Mouse (Mus musculus) liver, postnatal 0 days (tissue): ENCODE results near the gene Chn1. TPM values are rescaled to one million over a fixed set of nuclear protein-coding genes. Genes with fewer than 3 reads are reported as not detected.

Experiments used
- ATAC-seq: fragments of 200-750 bp; cut with Nextera tagmentation; 2 replicates; pipeline ENCODE4 v1.8.0; 2017; ENCODE audit warnings: mild to moderate bottlenecking, moderate library complexity
- DNase-seq: peaks from one replicate; pipeline ENCODE4 v3.0.0-alpha.2; 2016
- H3K27ac ChIP-seq: fragments of 300-500 bp; sonication (generic); 2 replicates; pipeline ENCODE4 v1.5.1; 2014; ENCODE audit warnings: antibody characterized with exemption, moderate library complexity, mild to moderate bottlenecking, low read depth
- H3K27me3 ChIP-seq: fragments of 300-500 bp; sonication (generic); 2 replicates; pipeline ENCODE4 v1.6.1; 2014; ENCODE audit warnings: low read length, control low read depth, mixed read lengths; ENCODE audit not compliant: insufficient read depth
- H3K36me3 ChIP-seq: fragments of 300-500 bp; sonication (generic); replicated peaks from 2 replicates; pipeline ENCODE4 v1.6.1; 2014; ENCODE audit warnings: mild to moderate bottlenecking, control low read depth, low read length, moderate library complexity, mixed read lengths; ENCODE audit not compliant: insufficient read depth
- H3K4me1 ChIP-seq: fragments of 300-500 bp; sonication (generic); 2 replicates; pipeline ENCODE4 v1.6.1; 2014; ENCODE audit warnings: antibody characterized with exemption, mild to moderate bottlenecking, control low read depth; ENCODE audit not compliant: insufficient read depth
- H3K4me2 ChIP-seq: fragments of 300-500 bp; sonication (generic); 2 replicates; pipeline ENCODE4 v1.6.1; 2014; ENCODE audit warnings: low read depth, mild to moderate bottlenecking, low read length, moderate library complexity, mixed read lengths
- H3K4me3 ChIP-seq: fragments of 300-500 bp; sonication (generic); 2 replicates; pipeline ENCODE4 v1.5.1; 2014; ENCODE audit warnings: low read depth, low read length
- H3K9ac ChIP-seq: fragments of 300-500 bp; sonication (generic); replicated peaks from 2 replicates; pipeline ENCODE4 v1.6.1; 2014; ENCODE audit warnings: mild to moderate bottlenecking, moderate library complexity
- H3K9me3 ChIP-seq: fragments of 300-500 bp; sonication (generic); 2 replicates; pipeline ENCODE4 v1.6.1; 2016; ENCODE audit warnings: mild to moderate bottlenecking, control low read depth, low read length, mixed read lengths
- CTCF ChIP-seq: sonication (generic); IDR thresholded peaks from 2 replicates; pipeline ENCODE4 v1.5.1; 2016; ENCODE audit warnings: antibody characterized with exemption, low read depth
- EP300 ChIP-seq: IDR thresholded peaks from 2 replicates; pipeline ENCODE4 v1.6.1; 2016; ENCODE audit warnings: antibody characterized with exemption, low read depth, mild to moderate bottlenecking
- WGBS: fragments of 180-500 bp; shearing (Covaris S2); extraction: QIAGEN DNeasy Blood & Tissue Kit; methylation state at CpG from one replicate; pipeline ENCODE4 v1.1.7; 2014; ENCODE audit not compliant: insufficient replicate concordance; 5-methylcytosine and 5-hydroxymethylcytosine counted together
- polyA plus RNA-seq: library from polyadenylated mRNA; unstranded; fragments of >200 nt; fragmentation: Nextera tagmentation; extraction: Ambion mirVana; gene quantifications from 2 replicates; pipeline ENCODE4 v1.2.1, GENCODE M21; 2015

Gene Chn1
- polyA plus RNA-seq, 1 experiment from 2014 or later = 0.26 TPM

GRCm38 (mm10) chr2:73657151-73657550 lies 118.0 kb downstream of the Chn1 start:
- H3K9ac ChIP-seq = no peak overlapping the region
- H3K27ac ChIP-seq = no peak overlapping the region
- no peak overlapping the region for H3K4me3 ChIP-seq
- peaks cover 3% of the 10 kb centered on the region for H3K4me1 ChIP-seq
- no peak for ATAC-seq
- TF ChIP-seq CTCF = no peak
- no peak for TF ChIP-seq EP300
- no peak overlapping the region for H3K4me2 ChIP-seq
- no peaks in the 10 kb centered on the region for H3K9me3 ChIP-seq
- DNase-seq = no peak
- no peaks in the 10 kb centered on the region for H3K27me3 ChIP-seq
- WGBS = 59% methylated on average over 7 of the region's 7 CpGs
- H3K36me3 ChIP-seq = no peaks in the 10 kb centered on the region

GRCm38 (mm10) chr2:73655663-73656062 lies 119.5 kb downstream of the Chn1 start:
- no peaks in the 10 kb centered on the region for H3K27me3 ChIP-seq
- no peak overlapping the region for H3K4me3 ChIP-seq
- H3K4me2 ChIP-seq = no peak overlapping the region
- peaks cover 3% of the 10 kb centered on the region for H3K4me1 ChIP-seq
- H3K36me3 ChIP-seq = no peaks in the 10 kb centered on the region
- no peak for ATAC-seq
- no peaks in the 10 kb centered on the region for H3K9me3 ChIP-seq
- WGBS = 72% methylated on average over 4 of the region's 4 CpGs
- TF ChIP-seq EP300 (no peak), CTCF (no peak)
- no peak overlapping the region for H3K9ac ChIP-seq
- no peak overlapping the region for H3K27ac ChIP-seq
- DNase-seq = no peak

GRCm38 (mm10) chr2:73654892-73655243 lies 120.3 kb downstream of the Chn1 start:
- ATAC-seq (no peak), DNase-seq (no peak)

GRCm38 (mm10) chr2:73654059-73654891 lies 120.9 kb downstream of the Chn1 start:
- Histone ChIP-seq H3K9me3 (no peaks in the 10 kb centered on the region), H3K27me3 (no peaks in the 10 kb centered on the region), H3K4me3 (no peak overlapping the region), H3K4me2 (no peak overlapping the region), H3K9ac (no peak overlapping the region), H3K4me1 (peaks cover 3% of the 10 kb centered on the region), H3K36me3 (no peaks in the 10 kb centered on the region), H3K27ac (no peak overlapping the region)
- DNase-seq = no peak
- 65% methylated on average over 4 of the region's 4 CpGs for WGBS
- TF ChIP-seq CTCF (no peak), EP300 (no peak)
- ATAC-seq = no peak

More at GRCm38 (mm10) chr2:73654892-73655243, 120.3 kb downstream of the Chn1 start:
- TF ChIP-seq EP300 (no peak), CTCF (no peak)
- H3K27me3 ChIP-seq = no peaks in the 10 kb centered on the region
- no peak overlapping the region for H3K9ac ChIP-seq
- no peak overlapping the region for H3K4me2 ChIP-seq
- no peaks in the 10 kb centered on the region for H3K9me3 ChIP-seq
- peaks cover 3% of the 10 kb centered on the region for H3K4me1 ChIP-seq
- H3K27ac ChIP-seq = no peak overlapping the region
- 54% methylated on average over 1 of the region's 1 CpGs for WGBS
- H3K4me3 ChIP-seq = no peak overlapping the region
- no peaks in the 10 kb centered on the region for H3K36me3 ChIP-seq

DNA sequence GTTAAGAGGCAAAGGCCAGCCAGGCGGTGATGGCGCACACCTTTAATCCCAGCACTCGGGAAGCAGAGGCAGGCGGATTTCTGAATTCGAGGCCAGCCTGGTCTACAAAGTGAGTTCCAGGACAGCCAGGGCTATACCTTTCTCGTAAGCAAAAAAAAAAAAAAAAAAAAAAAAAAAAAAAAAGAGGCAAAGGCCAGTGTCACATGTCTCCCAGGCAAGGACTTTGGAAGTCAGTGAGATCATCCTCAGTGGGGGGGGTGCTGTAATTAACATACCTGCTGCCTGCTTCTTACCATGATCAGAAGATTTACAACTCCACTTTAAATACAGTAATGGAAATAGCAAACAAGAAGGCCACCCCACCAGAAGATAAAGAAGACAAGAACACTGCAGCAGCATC lies 137.5 kb downstream of the Chn1 start:
- Histone ChIP-seq H3K9me3 (no peaks in the 10 kb centered on the region), H3K9ac (no peak overlapping the region), H3K36me3 (no peaks in the 10 kb centered on the region), H3K27me3 (no peaks in the 10 kb centered on the region), H3K4me1 (no peaks in the 10 kb centered on the region), H3K27ac (no peak overlapping the region), H3K4me2 (no peak overlapping the region), H3K4me3 (no peak overlapping the region)
- ATAC-seq (no peak), DNase-seq (no peak)
- 79% methylated on average over 6 of the region's 6 CpGs for WGBS
- TF ChIP-seq CTCF (no peak), EP300 (no peak)

GRCm38 (mm10) chr2:73636387-73636786 lies 138.8 kb downstream of the Chn1 start:
- 72% methylated on average over 3 of the region's 3 CpGs for WGBS
- no peak for ATAC-seq
- no peak for TF ChIP-seq EP300
- TF ChIP-seq CTCF = no peak
- H3K4me2 ChIP-seq = no peak overlapping the region
- H3K9ac ChIP-seq = no peak overlapping the region
- no peak for DNase-seq
- no peak overlapping the region for H3K27ac ChIP-seq
- no peaks in the 10 kb centered on the region for H3K4me1 ChIP-seq
- no peaks in the 10 kb centered on the region for H3K36me3 ChIP-seq
- H3K27me3 ChIP-seq = no peaks in the 10 kb centered on the region
- no peak overlapping the region for H3K4me3 ChIP-seq
- no peaks in the 10 kb centered on the region for H3K9me3 ChIP-seq
